Comparison of ENCODE assay signal across 12 mouse cellular contexts in genomic region chr10:44636061-44636460, GRCm38 (mm10).
"Had no signal": no experiment of that assay in that cellular context is flagged by ENCODE, and none has a peak within 500 bp of the region (broad histone marks: within the 10 kb centered on the region; RNA-seq: fewer than 3 reads in every experiment).

No protein-coding gene starts in this region.

- H3K27me3 ChIP-seq: liver, embryonic 12.5 days; lung, embryonic 15.5 days; midbrain, embryonic 12.5 days; neural tube, embryonic 13.5 days had no signal

- H3K27ac ChIP-seq: left cerebral cortex, adult 2 months; limb, embryonic 10.5 days; liver, embryonic 12.5 days; lung, embryonic 15.5 days; midbrain, embryonic 12.5 days; neural tube, embryonic 13.5 days; stomach, postnatal 0 days had no signal

- DNase-seq: kidney, adult 18-20 months; kidney, postnatal 25 days; right cerebral cortex, postnatal 14 days; thymus, postnatal 14 days had no signal

- H3K4me3 ChIP-seq: left cerebral cortex, adult 2 months; limb, embryonic 10.5 days; liver, embryonic 12.5 days; lung, embryonic 15.5 days; midbrain, embryonic 12.5 days; neural tube, embryonic 13.5 days had no signal

- H3K9me3 ChIP-seq: limb, embryonic 10.5 days; liver, embryonic 12.5 days; lung, embryonic 15.5 days; midbrain, embryonic 12.5 days; neural tube, embryonic 13.5 days had no signal

- H3K4me1 ChIP-seq: midbrain, embryonic 12.5 days; neural tube, embryonic 13.5 days had no signal

- H3K9ac ChIP-seq: liver, embryonic 12.5 days; lung, embryonic 15.5 days; midbrain, embryonic 12.5 days; neural tube, embryonic 13.5 days had no signal

- H3K4me2 ChIP-seq: liver, embryonic 12.5 days; lung, embryonic 15.5 days; midbrain, embryonic 12.5 days; neural tube, embryonic 13.5 days had no signal

- H3K36me3 ChIP-seq: limb, embryonic 10.5 days; liver, embryonic 12.5 days; lung, embryonic 15.5 days; midbrain, embryonic 12.5 days; neural tube, embryonic 13.5 days had no signal

- ATAC-seq: midbrain, embryonic 16.5 days had no signal
